Mouse (Mus musculus): ENCODE data around the gene Gapvd1.

Gapvd1 gene

GRCm38 (mm10) chr2:34708675-34709074 is 46.4 kb downstream of the Gapvd1 start:
- DNase-seq, result no peak

- DNase-seq, result no peak
Measured at GRCm38 (mm10) chr2:34696592-34696991, 58.4 kb downstream of the Gapvd1 start.

GRCm38 (mm10) chr2:34692861-34693260 is 62.2 kb downstream of the Gapvd1 start:
- DNase-seq, result no peak

GRCm38 (mm10) chr2:34684076-34684870 is 70.8 kb downstream of the Gapvd1 start:
- no peak for DNase-seq

- DNase-seq, result no peak
Measured at GRCm38 (mm10) chr2:34677976-34678375, 77.1 kb downstream of the Gapvd1 start.

GRCm38 (mm10) chr2:34677061-34677460 is 78.0 kb downstream of the Gapvd1 start:
- DNase-seq, result no peak

- no peak for DNase-seq
Measured at GRCm38 (mm10) chr2:34673846-34674245, 81.2 kb downstream of the Gapvd1 start.

- DNase-seq, result peak; percentile 7
Measured at GRCm38 (mm10) chr2:34671385-34672026, 83.5 kb downstream of the Gapvd1 start.

GRCm38 (mm10) chr2:34670470-34670869 is 84.6 kb downstream of the Gapvd1 start:
- no peak for DNase-seq

- no peak for DNase-seq
Measured at GRCm38 (mm10) chr2:34669203-34669746, 85.8 kb downstream of the Gapvd1 start.

GRCm38 (mm10) chr2:34668440-34669191 is 86.4 kb downstream of the Gapvd1 start:
- DNase-seq, result no peak

GRCm38 (mm10) chr2:34667820-34668219 is 87.2 kb downstream of the Gapvd1 start:
- no peak for DNase-seq

GRCm38 (mm10) chr2:34647410-34647809 is 107.6 kb downstream of the Gapvd1 start:
- DNase-seq, result no peak

GRCm38 (mm10) chr2:34646541-34646865 is 108.5 kb downstream of the Gapvd1 start:
- DNase-seq, result no peak

- peak; percentile 65 for DNase-seq
Measured at GRCm38 (mm10) chr2:34645851-34646540, 109.0 kb downstream of the Gapvd1 start.

GRCm38 (mm10) chr2:34644571-34645526 is 110.2 kb downstream of the Gapvd1 start:
- no peak for DNase-seq

GRCm38 (mm10) chr2:34642351-34642750 is 112.7 kb downstream of the Gapvd1 start:
- no peak for DNase-seq

- DNase-seq, result no peak
Measured at GRCm38 (mm10) chr2:34639725-34640124, 115.3 kb downstream of the Gapvd1 start.

GRCm38 (mm10) chr2:34638955-34639650 is 115.9 kb downstream of the Gapvd1 start:
- peak; percentile 67 for DNase-seq

- no peak for DNase-seq
Measured at GRCm38 (mm10) chr2:34635249-34636165, 119.5 kb downstream of the Gapvd1 start.
